Mouse (Mus musculus): ENCODE measurements around the gene Gm36028. TPM values are rescaled to one million over a fixed set of nuclear protein-coding genes. Genes with fewer than 3 reads are reported as not detected.

The Gm36028 gene
- total RNA-seq (2021) = not detected
- long read RNA-seq, experiment 1 = 0 reads
- long read RNA-seq, experiment 2 = 0 reads

DNA sequence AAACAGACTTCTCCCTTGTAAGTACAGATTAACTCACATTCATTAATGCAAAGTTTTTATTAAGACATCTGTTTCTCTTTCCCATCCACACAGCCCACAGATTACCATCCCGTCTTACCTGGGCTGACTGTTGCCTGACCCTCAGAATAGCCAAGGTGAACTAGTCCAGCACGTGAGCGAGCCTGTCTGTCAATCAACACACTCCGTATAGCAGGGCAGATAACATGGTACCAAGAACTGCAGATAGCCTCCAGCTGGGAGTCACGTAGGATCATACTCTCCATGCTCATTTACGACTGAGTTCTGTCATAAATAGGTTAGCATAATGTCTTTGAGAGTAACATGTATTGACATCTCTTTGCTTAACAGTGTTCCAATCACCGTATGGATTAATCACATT lies at the start of gene Gm36028:
TSS of gene Gm36028 (minus strand) at position 118 of the 400 bp plus-strand sequence.
- no peak within 1 kb of the TSS for H3K27ac ChIP-seq
- intact Hi-C loops (cut with DNase I) = no loop called here
- no peak for TF ChIP-seq CTCF (IDR thresholded peaks at IDR 0.05)

DNA sequence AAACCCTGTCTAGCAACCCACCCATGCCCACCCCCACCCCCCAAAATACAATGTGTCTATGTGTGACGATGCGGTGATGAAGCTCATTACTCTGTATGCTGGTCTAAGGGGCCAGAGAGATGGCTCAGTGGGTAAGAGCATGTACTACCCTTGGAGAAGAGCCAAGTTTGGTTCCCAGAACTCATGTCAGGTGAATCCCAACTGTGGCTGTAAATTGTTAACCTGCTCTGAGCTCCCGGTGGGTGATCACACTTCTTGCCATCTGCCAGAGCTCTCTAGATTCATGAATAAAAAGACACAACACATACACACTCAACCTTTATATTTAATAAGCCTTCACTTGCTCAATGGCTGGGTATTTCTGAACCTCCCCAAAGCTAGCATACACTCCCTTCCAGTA lies 45.5 kb upstream of the Gm36028 start:
- DNase-seq (ENCODE audit: extremely low spot score in 1 of 2, low spot score in 2 of 2) = no peak
- Histone ChIP-seq H3K4me3 (no peak overlapping the region), H3K27ac (no peak overlapping the region)
- no peak for TF ChIP-seq CTCF (IDR thresholded peaks at IDR 0.05)
- intact Hi-C loops (cut with DNase I) = no loop called here

More for the DNA sequence above, at the start of gene Gm36028:
- DNase-seq (ENCODE audit: extremely low spot score in 1 of 2, low spot score in 2 of 2) = no peak
- H3K4me3 ChIP-seq = no peak within 1 kb of the TSS

DNA sequence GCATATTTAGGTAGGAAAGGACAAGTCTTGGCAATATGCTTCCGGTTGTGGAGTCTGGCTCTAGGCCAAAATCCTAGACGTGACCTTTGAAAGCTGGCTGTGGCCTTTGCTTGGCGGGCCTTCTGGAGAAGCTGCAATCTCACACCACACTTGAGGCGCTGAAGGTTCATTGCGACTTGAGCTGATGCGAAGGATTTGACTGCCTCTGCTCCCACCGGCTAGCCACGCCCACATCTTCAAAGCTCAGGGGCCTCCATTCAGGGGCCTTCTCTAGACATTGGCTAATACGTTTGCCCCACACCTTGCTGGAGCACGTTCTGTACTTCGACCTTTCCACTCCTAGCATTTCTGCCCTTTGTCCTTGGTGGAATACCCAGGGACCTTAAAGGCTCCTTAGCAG lies 40.4 kb upstream of the Gm36028 start:
- intact Hi-C loops (cut with DNase I) = no loop called here
- H3K4me3 ChIP-seq = no peak overlapping the region
- no peak for DNase-seq (ENCODE audit: extremely low spot score in 1 of 2, low spot score in 2 of 2)
- no peak overlapping the region for H3K27ac ChIP-seq
- no peak for TF ChIP-seq CTCF (IDR thresholded peaks at IDR 0.05)

DNA sequence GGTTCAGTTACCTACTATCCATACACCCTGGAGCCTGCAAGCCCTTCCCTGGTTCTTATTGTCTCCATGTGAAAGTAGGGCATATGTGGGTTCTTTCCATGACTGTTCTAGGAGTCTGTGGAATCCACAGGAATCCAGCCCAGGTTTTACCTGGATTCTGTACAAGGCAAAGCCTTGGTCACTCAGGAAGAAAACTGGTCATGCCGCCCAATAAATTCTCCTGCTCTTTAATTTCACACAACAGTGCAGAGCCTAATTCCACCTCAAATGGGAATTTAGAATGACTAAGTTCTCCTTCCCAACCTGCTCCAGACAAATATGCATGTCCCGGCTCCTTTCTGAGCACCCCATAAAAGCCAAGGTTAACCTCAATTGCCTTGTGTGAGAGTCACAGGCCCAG lies 38.4 kb upstream of the Gm36028 start:
- TF ChIP-seq CTCF (IDR thresholded peaks at IDR 0.05) = no peak
- Histone ChIP-seq H3K27ac (no peak overlapping the region), H3K4me3 (no peak overlapping the region)
- intact Hi-C loops (cut with DNase I) = no loop called here
- no peak for DNase-seq (ENCODE audit: extremely low spot score in 1 of 2, low spot score in 2 of 2)

DNA sequence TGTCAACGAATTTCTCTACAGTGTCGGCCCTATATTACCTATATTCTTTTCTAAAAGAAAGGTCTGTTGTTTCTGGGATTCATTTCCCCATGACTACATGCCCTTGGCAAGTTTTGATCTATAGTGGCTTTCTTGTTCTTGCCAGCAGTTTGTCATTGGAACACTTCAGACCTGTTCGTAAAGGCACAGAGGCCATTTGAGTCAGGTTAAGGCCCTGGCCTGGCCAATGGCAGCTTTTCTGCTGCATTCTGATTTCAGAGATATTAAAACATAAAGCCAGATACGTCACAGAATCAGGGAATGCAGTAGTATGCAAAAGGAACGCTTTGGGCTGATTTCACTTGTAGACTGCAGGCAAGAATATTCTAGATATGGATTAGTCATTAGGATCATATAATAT lies 37.8 kb upstream of the Gm36028 start:
- Histone ChIP-seq H3K27ac (no peak overlapping the region), H3K4me3 (no peak overlapping the region)
- DNase-seq (ENCODE audit: extremely low spot score in 1 of 2, low spot score in 2 of 2) = no peak
- intact Hi-C loops (cut with DNase I) = no loop called here
- TF ChIP-seq CTCF (IDR thresholded peaks at IDR 0.05) = no peak

- DNase-seq (ENCODE audit: extremely low spot score in 1 of 2, low spot score in 2 of 2) = no peak
These were observed 33.0 kb upstream of the Gm36028 start for GRCm38 (mm10) chr16:37893942-37894341.

DNA sequence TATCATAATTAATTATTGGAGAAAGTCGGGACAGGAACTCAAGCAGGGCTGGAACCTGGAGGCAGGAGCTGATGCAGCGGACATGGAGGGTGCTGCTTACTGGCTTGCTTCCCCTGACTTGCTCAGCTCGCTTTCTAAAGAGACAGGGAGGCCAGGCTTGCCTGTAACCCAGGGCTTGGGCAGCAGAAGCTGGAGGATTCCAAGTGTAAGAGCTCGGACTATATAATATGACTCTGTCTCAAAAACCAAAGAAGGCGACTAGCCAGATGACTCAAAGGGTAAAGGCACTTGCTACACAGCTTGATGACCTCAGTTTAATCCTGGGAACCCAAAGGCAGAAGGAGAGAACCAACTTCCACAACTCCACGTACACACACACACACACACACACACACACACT lies 32.4 kb upstream of the Gm36028 start:
- intact Hi-C loops (cut with DNase I) = no loop called here
- Histone ChIP-seq H3K4me3 (no peak overlapping the region), H3K27ac (no peak overlapping the region)
- DNase-seq (ENCODE audit: extremely low spot score in 1 of 2, low spot score in 2 of 2) = no peak
- TF ChIP-seq CTCF (IDR thresholded peaks at IDR 0.05) = no peak

More at GRCm38 (mm10) chr16:37893942-37894341, 33.0 kb upstream of the Gm36028 start:
- no peak overlapping the region for H3K4me3 ChIP-seq
- TF ChIP-seq CTCF (IDR thresholded peaks at IDR 0.05) = no peak
- no peak overlapping the region for H3K27ac ChIP-seq
- intact Hi-C loops (cut with DNase I) = no loop called here

DNA sequence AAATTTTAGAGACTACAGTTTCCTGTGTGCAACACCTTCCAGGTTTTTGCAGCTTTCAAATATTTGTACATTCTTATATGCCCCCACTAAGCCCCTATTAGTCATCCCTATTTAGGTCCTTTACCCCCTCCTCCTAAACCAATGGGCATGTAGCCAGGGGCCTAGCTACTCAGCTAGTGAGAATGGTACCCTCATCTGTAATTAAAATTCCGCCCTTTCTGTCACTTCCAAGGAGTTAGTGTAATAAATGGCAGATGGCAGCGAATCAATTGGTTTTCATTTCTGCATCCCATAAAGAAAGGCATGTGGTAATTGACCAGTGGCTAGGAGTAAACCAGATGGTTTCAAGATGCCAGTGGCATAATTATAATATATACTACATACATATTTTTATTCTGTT lies 31.7 kb upstream of the Gm36028 start:
- intact Hi-C loops (cut with DNase I) = no loop called here
- H3K27ac ChIP-seq = no peak overlapping the region
- TF ChIP-seq CTCF (IDR thresholded peaks at IDR 0.05) = no peak
- no peak for DNase-seq (ENCODE audit: extremely low spot score in 1 of 2, low spot score in 2 of 2)
- H3K4me3 ChIP-seq = no peak overlapping the region

- TF ChIP-seq CTCF (IDR thresholded peaks at IDR 0.05) = no peak
- H3K4me3 ChIP-seq = no peak overlapping the region
These were observed 28.0 kb upstream of the Gm36028 start for GRCm38 (mm10) chr16:37888986-37889385.

DNA sequence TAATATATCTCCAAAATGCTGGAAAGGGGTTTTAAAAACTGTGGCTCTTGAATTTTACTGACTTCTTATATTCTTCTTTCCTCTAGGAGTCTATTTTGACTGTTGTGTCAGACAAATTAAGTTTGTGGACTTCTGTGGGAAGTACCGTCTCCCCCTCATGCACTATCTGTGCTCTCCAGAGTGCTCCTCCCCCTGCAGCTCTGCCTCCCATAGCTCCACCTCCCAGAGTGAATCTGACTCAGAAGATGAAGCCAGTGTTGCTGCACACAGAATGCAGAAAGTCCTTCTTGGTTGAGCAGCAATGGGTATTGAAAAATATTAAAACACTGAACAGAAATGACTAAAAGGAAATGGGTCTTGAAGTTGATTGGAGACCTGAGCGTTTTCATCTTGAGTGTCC lies 20.2 kb upstream of the Gm36028 start:
- no peak for DNase-seq (ENCODE audit: extremely low spot score in 1 of 2, low spot score in 2 of 2)

More at GRCm38 (mm10) chr16:37888986-37889385, 28.0 kb upstream of the Gm36028 start:
- DNase-seq (ENCODE audit: extremely low spot score in 1 of 2, low spot score in 2 of 2) = no peak
- intact Hi-C loops (cut with DNase I) = no loop called here
- H3K27ac ChIP-seq = no peak overlapping the region

DNA sequence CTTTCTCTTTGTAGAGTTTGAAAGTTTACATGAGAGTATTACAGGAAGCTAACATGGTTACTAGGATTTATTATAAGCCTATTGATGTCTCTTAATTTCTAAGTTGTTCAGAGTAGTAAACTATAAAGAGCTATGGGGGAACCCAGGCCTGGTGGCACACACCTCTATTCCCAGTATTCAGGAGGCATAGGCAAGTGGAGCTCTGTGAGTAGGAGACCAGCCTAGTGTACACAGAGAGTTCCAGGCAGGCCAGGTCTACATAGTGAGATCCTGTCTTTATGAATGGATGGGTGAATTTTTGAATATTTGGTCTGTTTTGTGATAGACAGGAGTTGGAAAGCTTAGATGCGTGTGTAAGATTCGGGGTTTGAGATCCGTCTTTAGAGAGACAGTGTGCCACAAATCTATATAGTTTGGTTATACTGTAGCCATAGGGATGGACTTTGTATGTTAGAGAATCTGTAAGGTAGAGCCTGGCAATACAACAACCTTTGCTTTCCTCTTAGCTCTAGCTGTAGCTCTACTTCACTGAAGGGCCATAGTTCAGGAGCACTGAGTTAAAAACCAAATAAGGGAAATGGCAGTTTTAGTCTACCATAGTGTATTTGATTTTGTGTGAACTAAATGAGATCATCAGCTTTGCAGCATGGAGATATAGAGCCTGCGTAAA lies 18.9 kb upstream of the Gm36028 start:
- intact Hi-C loops (cut with DNase I) = no loop called here
- no peak for TF ChIP-seq CTCF (IDR thresholded peaks at IDR 0.05)
- Histone ChIP-seq H3K4me3 (no peak overlapping the region), H3K27ac (no peak overlapping the region)
- no peak for DNase-seq (ENCODE audit: extremely low spot score in 1 of 2, low spot score in 2 of 2)

More for the DNA sequence above, 20.2 kb upstream of the Gm36028 start:
- no peak overlapping the region for H3K27ac ChIP-seq
- no peak overlapping the region for H3K4me3 ChIP-seq
- TF ChIP-seq CTCF (IDR thresholded peaks at IDR 0.05) = no peak
- intact Hi-C loops (cut with DNase I) = no loop called here

DNA sequence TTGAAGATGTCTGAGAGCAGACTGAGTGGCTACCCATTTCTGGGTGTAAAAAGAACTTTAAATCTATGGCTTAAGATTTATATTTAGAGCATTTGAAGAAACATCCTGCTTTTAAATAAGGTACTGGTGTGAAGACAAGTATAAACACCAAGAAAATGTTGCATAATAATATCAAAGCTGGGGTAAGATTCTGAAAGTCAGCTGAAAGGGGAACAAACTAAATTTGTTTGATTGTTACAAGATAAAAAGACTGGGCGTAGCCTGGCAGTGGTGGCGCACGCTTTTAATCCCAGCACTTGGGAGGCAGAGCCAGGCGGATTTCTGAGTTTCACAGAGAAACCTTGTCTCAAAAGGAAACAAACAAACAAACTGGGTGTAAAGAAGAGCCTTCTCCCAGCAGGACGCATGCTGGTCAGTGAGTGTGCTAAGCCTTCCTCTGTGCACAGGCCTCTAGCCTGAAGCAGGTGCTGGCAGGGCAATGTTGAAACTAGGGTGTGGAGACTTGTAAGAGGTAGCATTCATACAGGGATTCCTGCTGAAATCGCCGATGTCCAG lies 18.1 kb upstream of the Gm36028 start:
- DNase-seq (ENCODE audit: extremely low spot score in 1 of 2, low spot score in 2 of 2) = no peak
- no peak overlapping the region for H3K4me3 ChIP-seq
- H3K27ac ChIP-seq = no peak overlapping the region
- intact Hi-C loops (cut with DNase I) = no loop called here
- no peak for TF ChIP-seq CTCF (IDR thresholded peaks at IDR 0.05)

- no peak overlapping the region for H3K4me3 ChIP-seq
- H3K27ac ChIP-seq = no peak overlapping the region
- no peak for TF ChIP-seq CTCF (IDR thresholded peaks at IDR 0.05)
- DNase-seq (ENCODE audit: extremely low spot score in 1 of 2, low spot score in 2 of 2) = no peak
- intact Hi-C loops (cut with DNase I) = no loop called here
These were observed 16.5 kb upstream of the Gm36028 start for GRCm38 (mm10) chr16:37877406-37877805.
